Mouse (Mus musculus) urinary bladder, adult 18-20 months (tissue): ENCODE measurements around the gene Jazf1.

Experiments
- DNase-seq, 2 experiments: peaks; one replicate each; pipeline ENCODE4 v3.0.0; 2022; ENCODE audit warnings: low spot score in 2 of 2, mixed read lengths in 2 of 2

Gene Jazf1

DNA sequence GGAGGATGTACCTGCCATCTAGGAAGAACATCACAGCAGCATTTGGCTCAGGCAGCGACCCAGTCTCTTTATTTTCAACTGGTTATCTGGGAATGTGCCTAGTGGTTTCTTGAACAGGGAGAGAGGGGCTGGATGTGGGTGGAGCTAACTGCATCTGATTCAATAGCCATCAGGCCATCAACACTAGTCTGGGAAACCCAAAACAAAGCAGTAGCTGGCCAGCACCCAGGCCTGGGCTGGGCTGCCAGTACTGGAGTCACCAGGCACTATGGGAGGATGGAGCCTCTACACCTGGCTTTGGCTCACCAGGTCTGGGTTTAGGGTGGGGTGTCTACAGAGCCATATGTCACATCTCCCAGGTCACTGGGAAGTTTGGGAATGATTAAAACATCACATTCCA is 271.7 kb downstream of the Jazf1 start:
- DNase-seq, result no peak

DNA sequence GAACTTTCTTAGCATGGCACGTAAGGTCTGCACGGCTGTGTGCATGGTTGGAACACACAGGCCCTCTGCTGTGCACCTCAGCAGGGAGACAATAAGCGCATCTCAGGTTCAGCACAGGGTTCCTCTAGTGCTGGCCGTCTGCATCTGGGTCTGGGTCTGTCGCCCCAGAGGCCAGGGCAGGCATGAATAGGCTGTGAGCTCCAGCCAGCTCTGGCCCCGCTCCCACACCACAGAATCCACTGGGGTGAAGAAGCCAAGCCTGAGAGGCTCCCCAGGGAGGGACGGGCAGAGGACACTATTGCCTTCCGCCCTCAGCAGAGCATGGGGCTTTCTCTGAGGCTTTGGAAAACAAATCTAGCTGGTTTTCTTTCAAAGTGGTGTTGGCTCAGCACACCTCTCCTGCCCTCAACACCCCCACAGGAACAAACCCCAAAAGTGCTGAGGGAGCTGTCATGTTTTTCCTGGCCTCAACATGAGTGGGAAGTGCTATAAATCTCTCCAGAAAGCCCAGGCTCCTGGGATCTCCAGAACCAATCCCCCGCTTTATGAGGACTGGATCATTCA is 272.3 kb downstream of the Jazf1 start:
- no peak for DNase-seq

GRCm38 (mm10) chr6:52795029-52795841 is 273.2 kb downstream of the Jazf1 start:
- no peak for DNase-seq

DNA sequence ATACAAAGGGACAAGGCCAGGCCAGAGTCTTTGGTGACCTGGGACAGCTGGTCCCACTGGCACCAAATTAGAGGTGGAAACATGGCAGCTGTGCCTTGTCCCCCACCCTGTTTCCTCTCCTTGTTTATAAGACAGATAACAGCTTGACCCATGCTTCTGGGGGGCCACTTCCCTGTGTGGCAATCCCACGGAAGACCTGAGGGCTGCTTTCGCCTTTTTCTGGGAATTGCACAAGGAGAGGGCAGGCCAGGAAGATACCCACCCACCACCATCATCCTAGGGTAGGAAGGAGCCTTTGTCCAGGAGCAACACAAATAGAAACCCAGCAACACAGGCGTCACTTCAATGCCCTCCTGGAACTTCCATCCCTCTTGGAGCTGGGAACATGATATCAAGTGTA is 276.0 kb downstream of the Jazf1 start:
- no peak for DNase-seq

DNA sequence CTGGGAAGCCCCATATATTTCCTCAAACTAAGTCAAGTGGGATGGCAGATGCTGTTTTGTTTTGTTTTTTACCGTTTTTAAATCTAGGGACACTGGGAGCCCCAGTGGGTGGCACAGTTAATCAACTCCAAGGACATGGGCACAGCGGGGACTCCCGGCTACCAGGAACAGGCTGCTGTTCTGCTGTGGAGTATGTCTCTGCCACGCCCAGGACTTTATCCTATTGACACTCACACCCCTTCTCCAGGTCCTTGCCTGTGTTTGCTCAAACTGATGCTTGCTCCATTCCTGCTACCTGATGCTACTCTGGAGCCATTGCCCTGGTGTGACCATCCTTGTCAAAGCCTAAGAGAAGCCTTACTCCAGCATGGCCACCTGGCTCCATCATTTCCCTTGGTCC is 277.6 kb downstream of the Jazf1 start:
- no peak for DNase-seq

DNA sequence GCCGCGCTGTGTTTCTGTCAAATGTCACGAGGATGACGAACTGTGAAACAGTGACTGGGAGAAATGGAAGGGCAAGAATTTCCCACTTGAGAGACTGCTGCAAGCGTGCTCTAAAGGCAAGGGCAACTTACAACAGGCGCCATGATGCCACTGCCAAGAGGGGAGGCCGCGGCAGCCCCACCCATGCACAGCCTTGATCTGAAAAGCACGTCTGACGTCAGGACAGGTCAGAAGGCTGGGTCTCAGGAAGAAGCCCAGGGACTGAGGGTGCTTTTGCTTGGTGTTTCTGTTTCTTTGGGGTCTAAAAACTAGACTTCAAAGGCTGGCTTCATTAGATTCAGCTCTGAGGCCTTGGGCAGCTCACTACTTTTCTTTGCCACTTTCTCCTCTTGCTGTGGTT is 278.1 kb downstream of the Jazf1 start:
- no peak for DNase-seq

GRCm38 (mm10) chr6:52779546-52779945 is 288.9 kb downstream of the Jazf1 start:
- no peak for DNase-seq

- DNase-seq, result no peak
Observed at GRCm38 (mm10) chr6:52778523-52778922, 289.9 kb downstream of the Jazf1 start.

DNA sequence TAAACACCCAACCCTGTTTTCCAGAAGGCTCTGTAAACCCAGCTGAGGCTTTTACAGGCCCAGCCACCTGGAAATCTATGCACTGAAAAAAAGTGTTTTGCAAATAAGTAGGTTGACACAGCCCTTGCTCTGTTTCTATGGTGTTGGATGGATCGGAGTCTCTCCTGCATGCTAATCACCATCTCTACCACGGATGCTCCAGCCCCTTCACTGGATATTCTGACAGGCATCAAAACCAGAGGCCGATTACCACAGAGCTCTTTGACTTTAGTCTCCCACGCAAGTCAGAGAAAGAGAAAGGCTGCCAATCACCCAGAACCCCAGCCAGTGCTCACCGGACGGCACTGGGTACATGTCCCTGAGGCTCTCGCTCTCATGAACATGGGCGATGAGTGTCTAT is 291.4 kb downstream of the Jazf1 start:
- no peak for DNase-seq

- DNase-seq, result no peak
Observed at GRCm38 (mm10) chr6:52775956-52776355, 292.5 kb downstream of the Jazf1 start.

GRCm38 (mm10) chr6:52775350-52775749 is 293.1 kb downstream of the Jazf1 start:
- no peak for DNase-seq

- DNase-seq, result no peak
Observed at GRCm38 (mm10) chr6:52773132-52773531, 295.3 kb downstream of the Jazf1 start.

DNA sequence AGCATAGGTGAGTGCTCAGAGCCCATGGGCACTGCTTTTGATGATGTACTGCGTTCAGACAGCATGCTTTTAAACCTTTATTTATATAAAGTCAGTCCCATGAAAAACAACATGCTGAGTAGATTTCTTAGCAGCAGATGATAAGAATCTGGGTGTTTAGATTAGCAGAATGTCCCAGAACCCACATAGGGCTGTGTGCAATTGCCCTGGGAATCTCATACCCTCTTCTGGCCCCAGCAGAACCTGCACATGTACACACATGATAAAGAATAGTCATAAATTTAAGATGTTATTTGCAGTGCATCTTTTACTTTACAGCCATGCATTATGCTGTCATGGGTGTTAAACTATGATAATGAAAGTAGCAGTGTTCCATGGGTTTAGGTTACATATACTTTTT is 297.6 kb downstream of the Jazf1 start:
- DNase-seq, result no peak

GRCm38 (mm10) chr6:52765206-52765605 is 303.2 kb downstream of the Jazf1 start:
- no peak for DNase-seq

DNA sequence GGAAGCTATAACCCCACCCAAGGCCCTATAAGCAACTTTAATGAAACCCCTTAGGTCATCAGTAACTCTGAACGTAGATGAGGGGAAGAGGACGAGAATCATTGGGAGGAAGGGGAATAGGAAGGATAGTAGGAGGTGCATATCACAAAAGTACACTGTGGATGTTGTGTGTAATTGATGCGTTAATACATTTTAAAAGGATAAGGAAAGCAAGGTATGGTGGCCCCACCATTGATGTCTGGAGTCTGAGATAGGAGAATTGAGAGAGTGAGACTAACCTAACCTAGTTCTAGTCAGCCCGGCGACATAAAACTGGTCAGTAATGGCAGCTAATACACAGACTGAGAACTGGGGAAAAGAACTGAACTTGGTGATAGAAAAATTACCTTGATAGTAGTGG is 315.6 kb downstream of the Jazf1 start:
- DNase-seq, result no peak

DNA sequence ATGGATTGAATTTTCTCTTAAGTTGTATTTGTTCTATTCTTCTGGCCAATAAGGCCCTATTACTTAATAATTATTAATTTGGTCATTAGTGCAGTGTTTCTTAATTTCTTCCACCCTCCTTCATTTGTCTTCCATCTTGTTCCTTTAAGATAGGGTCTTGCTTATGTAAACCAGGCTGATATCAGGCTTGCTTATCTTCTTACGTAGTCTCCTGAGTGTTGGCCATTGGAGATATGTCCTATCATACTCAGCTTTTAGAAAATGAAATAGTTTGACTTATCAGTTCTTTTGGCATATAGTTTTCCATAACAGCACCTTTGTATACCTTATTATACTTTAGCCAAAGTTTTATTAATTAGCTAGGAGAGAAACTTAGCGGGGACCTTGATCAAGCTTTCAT is 333.8 kb downstream of the Jazf1 start:
- DNase-seq, result no peak

- no peak for DNase-seq
Observed at GRCm38 (mm10) chr6:52730338-52730737, 338.1 kb downstream of the Jazf1 start.

GRCm38 (mm10) chr6:52724805-52725439 is 343.5 kb downstream of the Jazf1 start:
- peak; percentile 31 to 54 for DNase-seq
